Mouse (Mus musculus) forebrain, embryonic 15.5 days (tissue): ENCODE measurements at regions not wholly inside any gene's neighbourhood (a gene's known extent, or its start where the extent isn't known, plus 50 kb on each side); places are given as distances from the start of the nearest gene placed in this dataset.
A peak's percentile ranks its signal among the peaks of the same experiment; 100 is the strongest.

Experiments used
- ATAC-seq: fragments of 200-750 bp; cut with Nextera tagmentation; replicated peaks from 2 replicates; pipeline ENCODE4 v1.8.0; 2017; ENCODE audit warnings: mild to moderate bottlenecking, moderate TSS enrichment, moderate library complexity
- H3K27ac ChIP-seq: fragments of 300-500 bp; sonication (generic); replicated peaks from 2 replicates; pipeline ENCODE4 v1.5.1; 2015; ENCODE audit warnings: mild to moderate bottlenecking, inconsistent platforms
- H3K27me3 ChIP-seq: fragments of 300-500 bp; sonication (generic); 2 replicates; pipeline ENCODE4 v1.6.1; 2015; ENCODE audit warnings: inconsistent platforms
- H3K36me3 ChIP-seq: fragments of 300-500 bp; sonication (generic); 2 replicates; pipeline ENCODE4 v1.6.1; 2015; ENCODE audit warnings: mild to moderate bottlenecking, inconsistent platforms
- H3K4me1 ChIP-seq: fragments of 300-500 bp; sonication (generic); 2 replicates; pipeline ENCODE4 v1.6.1; 2015; ENCODE audit warnings: inconsistent platforms
- H3K4me2 ChIP-seq: fragments of 300-500 bp; sonication (generic); replicated peaks from 2 replicates; pipeline ENCODE4 v1.6.1; 2015; ENCODE audit warnings: mild to moderate bottlenecking, inconsistent platforms
- H3K4me3 ChIP-seq: fragments of 300-500 bp; sonication (generic); 2 replicates; pipeline ENCODE4 v1.5.1; 2015; ENCODE audit warnings: mild to moderate bottlenecking, inconsistent platforms
- H3K9ac ChIP-seq: fragments of 300-500 bp; sonication (generic); replicated peaks from 2 replicates; pipeline ENCODE4 v1.6.1; 2015; ENCODE audit warnings: mild to moderate bottlenecking, inconsistent platforms
- H3K9me3 ChIP-seq: fragments of 300-500 bp; sonication (generic); 2 replicates; pipeline ENCODE4 v1.6.1; 2016; ENCODE audit warnings: inconsistent platforms
- WGBS: fragments of 180-500 bp; shearing (Covaris S2); methylation state at CpG from one replicate; pipeline ENCODE4 v1.1.7; 2015; ENCODE audit warnings: mixed read lengths; 5-methylcytosine and 5-hydroxymethylcytosine counted together

DNA sequence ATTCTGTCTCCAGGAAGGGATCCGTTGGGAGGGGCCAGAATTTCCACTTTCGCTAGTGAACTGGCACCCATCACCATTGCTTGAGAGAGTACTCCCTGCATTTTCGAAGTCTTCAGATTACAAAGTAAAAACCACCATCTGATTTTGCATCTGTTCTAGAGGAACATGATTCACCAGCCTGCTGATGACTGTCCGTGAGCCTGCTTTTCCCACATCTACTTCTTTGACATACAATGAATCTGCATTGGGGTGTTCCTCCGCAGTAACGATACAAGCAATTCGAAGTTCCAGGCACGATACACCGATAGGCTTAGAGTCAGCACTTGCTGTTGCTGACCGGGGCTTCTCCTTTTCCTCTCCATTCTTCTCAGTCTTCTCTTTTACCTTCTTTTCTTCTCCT lies 285.1 kb upstream of the Gm4791 start:
- no peak overlapping the region for H3K4me2 ChIP-seq
- WGBS: 90% methylated on average over 10 of the region's 10 CpGs
- no peak overlapping the region for H3K4me3 ChIP-seq

DNA sequence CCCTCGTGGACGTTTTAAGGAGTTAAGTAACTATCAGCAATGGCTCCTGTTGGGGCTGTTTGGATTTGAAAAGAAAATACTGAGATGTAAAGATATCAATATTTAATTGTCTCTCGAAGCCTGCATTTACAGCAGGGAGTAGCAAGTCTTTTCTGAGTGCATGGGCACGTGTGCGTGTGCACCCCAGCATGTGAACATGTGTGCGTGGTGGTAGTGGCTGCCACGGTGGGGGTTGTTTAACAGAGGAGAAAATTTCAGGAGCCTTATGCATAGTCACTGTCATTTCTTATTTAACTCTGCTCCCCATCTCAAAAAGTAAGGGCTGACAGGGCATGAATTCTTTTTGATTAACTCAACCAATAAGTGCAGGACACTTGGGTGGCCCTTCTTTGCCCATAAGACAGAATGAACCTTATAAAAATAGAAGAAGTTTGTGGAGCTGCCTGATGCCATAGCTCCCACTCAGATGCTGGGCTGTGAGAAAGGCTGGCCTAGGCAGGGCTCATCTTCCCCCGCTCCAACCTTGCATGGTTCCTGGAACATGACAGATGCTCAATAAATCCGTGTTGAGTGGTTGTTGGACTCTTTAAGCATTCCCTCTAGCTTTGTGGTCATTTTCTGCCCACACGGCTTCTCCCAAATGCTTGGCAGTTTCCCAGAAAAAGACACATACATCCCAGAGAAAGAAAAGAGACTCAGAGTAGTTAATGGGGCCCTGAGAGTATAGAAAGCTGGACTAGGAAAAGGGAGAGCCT lies 294.2 kb upstream of the Gm4791 start:
- Histone ChIP-seq H3K27ac (peak overlapping the region; percentile 63), H3K4me2 (no peak overlapping the region), H3K36me3 (no peaks in the 10 kb centered on the region), H3K9me3 (no peaks in the 10 kb centered on the region), H3K9ac (no peak overlapping the region), H3K4me1 (peaks cover 25% of the 10 kb centered on the region), H3K4me3 (no peak overlapping the region), H3K27me3 (no peaks in the 10 kb centered on the region)
- ATAC-seq: no peak
- 48% methylated on average over 10 of the region's 10 CpGs for WGBS

More for the DNA sequence above, 285.1 kb upstream of the Gm4791 start:
- Histone ChIP-seq H3K4me1 (no peaks in the 10 kb centered on the region), H3K27ac (no peak overlapping the region), H3K36me3 (no peaks in the 10 kb centered on the region), H3K9me3 (no peaks in the 10 kb centered on the region), H3K27me3 (no peaks in the 10 kb centered on the region), H3K9ac (no peak overlapping the region)
- no peak for ATAC-seq

DNA sequence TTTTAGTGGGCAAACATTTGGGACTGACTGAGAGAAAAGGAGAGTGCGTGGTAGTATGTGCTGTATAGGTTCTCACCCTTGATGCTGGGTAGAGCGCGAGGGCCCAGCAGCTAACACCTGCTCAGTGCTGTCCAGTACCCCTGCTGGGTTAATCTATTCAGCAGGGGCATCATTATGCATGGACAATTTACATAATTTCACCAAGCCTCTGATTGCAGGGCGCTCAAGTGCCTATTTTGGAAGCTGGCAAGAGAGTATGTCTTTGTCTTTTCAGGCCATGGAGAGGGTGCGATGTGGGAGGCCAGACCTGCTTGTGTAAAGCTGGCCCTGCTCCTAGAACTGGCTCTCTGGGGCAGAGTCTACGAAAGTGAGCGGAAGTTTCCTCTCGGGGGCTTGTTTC lies 294.9 kb upstream of the Gm4791 start:
- Histone ChIP-seq H3K4me1 (peaks cover 25% of the 10 kb centered on the region), H3K4me3 (no peak overlapping the region), H3K36me3 (no peaks in the 10 kb centered on the region), H3K9ac (no peak overlapping the region), H3K4me2 (no peak overlapping the region), H3K27ac (peak overlapping the region; percentile 63), H3K9me3 (no peaks in the 10 kb centered on the region), H3K27me3 (no peaks in the 10 kb centered on the region)
- 15% methylated on average over 8 of the region's 8 CpGs for WGBS
- ATAC-seq: peak; percentile 71

DNA sequence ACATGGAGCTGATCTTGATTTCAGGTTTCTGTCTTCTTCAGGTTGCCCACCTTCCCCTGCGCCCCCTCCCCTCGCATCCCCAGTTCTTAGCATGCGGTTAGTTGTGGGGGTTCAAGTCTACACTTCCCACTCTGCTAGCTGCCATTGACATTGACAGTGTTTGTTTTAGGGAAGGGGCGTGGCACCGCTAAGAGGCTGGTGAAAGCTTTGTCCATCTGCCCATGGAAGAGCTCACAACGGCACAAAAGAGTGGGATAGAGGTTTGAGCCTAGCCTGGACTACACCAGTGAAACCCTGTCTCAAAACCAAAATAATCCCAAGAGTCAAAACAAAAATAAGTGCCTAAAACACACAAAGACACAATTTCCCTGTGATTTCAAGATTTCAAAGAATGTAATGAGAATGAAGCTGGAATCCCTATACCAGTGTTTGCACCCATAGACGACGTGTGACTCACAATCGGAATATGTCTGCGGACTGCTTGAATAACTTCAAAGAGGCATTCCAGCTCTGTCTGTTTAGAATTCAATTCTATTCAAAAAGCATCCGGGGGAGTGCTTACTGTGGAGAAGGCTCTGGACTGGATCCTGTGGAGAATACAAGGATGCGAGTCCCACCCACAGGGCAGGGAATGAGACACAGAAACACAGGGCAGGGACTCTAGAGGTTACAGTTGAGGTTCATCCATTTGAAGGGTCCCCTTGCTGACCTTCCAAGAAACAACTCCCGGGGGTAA lies 295.5 kb upstream of the Gm4791 start:
- WGBS: 31% methylated on average over 13 of the region's 13 CpGs
- no peak overlapping the region for H3K9ac ChIP-seq
- no peaks in the 10 kb centered on the region for H3K9me3 ChIP-seq
- no peaks in the 10 kb centered on the region for H3K36me3 ChIP-seq
- H3K27me3 ChIP-seq: no peaks in the 10 kb centered on the region
- peak overlapping the region; percentile 63 for H3K27ac ChIP-seq
- H3K4me2 ChIP-seq: no peak overlapping the region
- peaks cover 25% of the 10 kb centered on the region for H3K4me1 ChIP-seq
- no peak overlapping the region for H3K4me3 ChIP-seq
- peak; percentile 46; the same call in 1 of the 2 replicates for ATAC-seq

DNA sequence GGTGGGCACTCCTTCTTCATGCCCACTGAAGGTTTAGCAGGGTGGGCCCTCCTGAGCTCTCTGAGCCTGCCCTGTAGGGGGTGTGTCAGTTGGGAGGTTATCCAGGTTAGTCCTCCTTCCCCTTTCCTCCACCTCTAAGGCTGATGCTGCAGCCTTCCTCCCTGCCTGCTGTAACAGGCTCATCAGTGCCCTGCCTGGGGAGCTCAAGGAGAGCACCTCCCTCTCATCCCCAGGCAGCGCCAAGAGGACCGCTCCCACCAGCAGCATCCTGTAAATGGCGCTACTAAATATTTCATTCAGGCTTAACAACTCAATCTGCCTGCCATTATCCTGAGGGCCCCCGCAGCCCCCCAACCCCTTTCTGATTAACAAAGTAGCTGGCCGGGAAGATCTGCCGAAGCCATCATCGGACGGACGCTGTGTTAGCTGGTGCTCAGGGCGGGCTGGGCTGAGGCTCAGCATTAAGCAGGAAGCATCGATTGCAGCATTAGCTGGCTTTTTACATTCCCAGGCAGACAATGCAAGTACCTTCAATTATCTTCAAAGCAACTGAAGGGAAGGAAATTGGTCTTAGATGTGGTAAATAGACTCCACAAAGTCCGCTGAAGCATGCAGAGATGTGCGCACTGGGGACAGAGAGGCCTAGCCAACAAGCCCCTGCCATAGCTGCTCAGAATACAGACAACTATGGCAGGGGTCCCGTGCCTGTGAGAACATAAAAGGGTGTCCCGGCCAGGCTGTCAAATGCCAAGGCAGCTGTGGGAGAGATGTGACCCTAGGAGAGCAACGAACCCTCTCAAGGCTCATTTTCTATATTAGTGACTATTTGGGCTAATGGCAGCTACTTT lies 296.3 kb upstream of the Gm4791 start:
- no peaks in the 10 kb centered on the region for H3K27me3 ChIP-seq
- H3K4me2 ChIP-seq: peak overlapping the region; percentile 28
- H3K36me3 ChIP-seq: no peaks in the 10 kb centered on the region
- H3K9me3 ChIP-seq: no peaks in the 10 kb centered on the region
- 8% methylated on average over 16 of the region's 16 CpGs for WGBS
- no peak overlapping the region for H3K9ac ChIP-seq
- ATAC-seq: peak; percentile 46
- no peak overlapping the region for H3K4me3 ChIP-seq
- H3K27ac ChIP-seq: peak overlapping the region; percentile 63
- H3K4me1 ChIP-seq: peaks cover 25% of the 10 kb centered on the region

DNA sequence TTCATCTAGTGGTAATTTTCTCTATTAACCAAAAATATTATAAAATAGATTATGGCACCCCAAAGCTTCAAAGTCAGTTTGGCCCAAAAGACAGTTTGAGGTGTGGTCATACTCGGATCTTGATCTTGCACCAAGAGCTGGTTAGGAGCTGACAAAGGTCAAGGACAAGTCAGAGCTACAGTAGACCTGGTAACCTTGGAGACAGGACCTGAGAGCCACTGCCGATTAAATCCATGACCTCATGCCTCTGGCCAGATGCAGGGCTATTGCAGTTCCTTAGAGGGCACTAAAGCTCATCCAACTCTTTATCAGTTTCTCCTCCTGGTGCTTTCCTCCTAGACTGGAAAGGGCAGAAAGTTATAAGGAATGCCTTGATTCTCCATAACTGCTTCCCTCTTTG lies 302.4 kb upstream of the Gm4791 start:
- ATAC-seq: no peak
- whole genome bisulfite sequencing: 81% methylated on average over 2 of the region's 2 CpGs

DNA sequence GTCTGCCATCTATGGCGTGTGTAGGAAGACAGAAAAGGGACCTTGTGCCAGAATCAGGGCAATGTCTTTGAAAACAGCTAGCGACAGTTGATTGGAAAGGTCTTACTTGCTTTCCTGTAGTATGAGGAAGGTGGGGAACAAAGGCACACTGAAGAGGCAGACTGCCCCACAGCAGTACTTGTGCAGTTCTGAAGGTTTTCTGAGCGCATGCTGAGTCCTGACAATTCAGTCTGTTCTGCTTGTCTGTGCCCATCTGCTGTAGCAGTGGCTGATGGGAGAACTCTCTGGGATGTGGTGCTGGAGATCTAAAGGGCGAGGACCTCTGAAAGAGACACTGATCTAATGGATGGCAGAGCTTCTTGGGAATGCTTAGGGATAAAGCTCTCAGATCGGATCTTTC lies 309.2 kb upstream of the Gm4791 start:
- no peaks in the 10 kb centered on the region for H3K9me3 ChIP-seq
- no peaks in the 10 kb centered on the region for H3K27me3 ChIP-seq
- no peak for ATAC-seq
- 70% methylated on average over 5 of the region's 5 CpGs for WGBS
- no peak overlapping the region for H3K4me2 ChIP-seq
- no peaks in the 10 kb centered on the region for H3K36me3 ChIP-seq
- H3K9ac ChIP-seq: no peak overlapping the region
- H3K4me1 ChIP-seq: no peaks in the 10 kb centered on the region
- H3K4me3 ChIP-seq: no peak overlapping the region
- H3K27ac ChIP-seq: no peak overlapping the region

More for the DNA sequence above, 302.4 kb upstream of the Gm4791 start:
- Histone ChIP-seq H3K4me3 (no peak overlapping the region), H3K9me3 (no peaks in the 10 kb centered on the region), H3K27ac (no peak overlapping the region), H3K9ac (no peak overlapping the region), H3K27me3 (no peaks in the 10 kb centered on the region), H3K4me1 (no peaks in the 10 kb centered on the region), H3K36me3 (no peaks in the 10 kb centered on the region), H3K4me2 (no peak overlapping the region)

DNA sequence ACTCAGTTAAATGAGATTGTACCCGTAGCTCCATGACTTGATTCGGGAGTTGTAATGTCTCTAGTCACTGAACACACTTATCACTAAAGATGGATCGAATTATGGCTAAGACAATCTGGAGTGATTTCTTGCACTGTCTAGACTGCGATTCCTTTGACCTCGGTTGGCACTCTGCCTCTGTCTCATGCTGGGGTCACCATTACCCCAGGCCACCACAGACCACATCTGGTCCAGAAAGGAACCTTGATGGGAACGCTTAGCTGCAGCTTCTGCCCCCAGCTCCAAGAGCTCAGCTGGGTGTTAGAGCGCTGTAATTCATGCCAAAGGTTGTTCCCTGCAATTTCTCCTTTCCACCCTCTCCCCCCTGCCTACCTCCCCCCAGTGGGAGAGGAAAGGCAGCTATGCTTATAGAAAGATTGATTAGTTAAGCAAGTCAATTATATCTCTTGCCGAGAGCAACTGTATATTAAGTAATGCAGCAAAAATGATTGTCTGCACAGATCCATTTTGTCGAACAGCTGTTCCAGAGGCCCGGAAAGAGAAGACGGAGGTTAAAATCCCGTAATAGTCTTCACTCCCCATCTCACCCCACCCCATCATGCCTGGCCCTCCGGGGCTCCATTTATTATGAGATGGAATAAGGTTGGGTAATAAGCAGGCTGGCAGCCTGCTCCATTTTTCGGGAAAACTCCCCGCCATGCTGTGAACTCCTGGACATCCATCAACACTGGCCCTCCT lies 314.3 kb upstream of the Gm4791 start:
- Histone ChIP-seq H3K4me1 (no peaks in the 10 kb centered on the region), H3K36me3 (no peaks in the 10 kb centered on the region), H3K4me2 (no peak overlapping the region), H3K4me3 (no peak overlapping the region), H3K27ac (no peak overlapping the region), H3K9ac (no peak overlapping the region), H3K9me3 (no peaks in the 10 kb centered on the region), H3K27me3 (no peaks in the 10 kb centered on the region)
- WGBS: 87% methylated on average over 15 of the region's 15 CpGs
- no peak for ATAC-seq

DNA sequence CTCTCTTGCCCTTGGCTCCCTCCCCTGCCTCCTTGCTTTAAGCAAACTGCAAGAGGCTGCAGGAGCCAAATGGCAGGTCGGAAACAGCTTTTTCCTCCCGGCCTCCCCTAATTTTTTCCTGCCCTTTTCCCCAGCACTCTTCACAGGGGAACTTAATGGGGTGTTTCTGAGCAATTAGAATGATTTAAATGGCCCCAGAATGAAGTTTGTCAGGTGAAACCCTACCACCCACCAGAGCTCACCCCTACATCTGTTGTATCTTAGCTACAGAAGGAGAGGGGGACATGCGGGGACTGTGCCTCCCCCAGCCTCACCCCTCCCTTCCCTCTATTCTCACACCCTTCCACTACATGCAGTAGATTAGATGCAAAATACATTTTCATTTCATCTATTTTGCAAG lies 326.5 kb upstream of the Gm4791 start:
- WGBS: 54% methylated on average over 3 of the region's 3 CpGs
- Histone ChIP-seq H3K27me3 (no peaks in the 10 kb centered on the region), H3K4me3 (no peak overlapping the region), H3K27ac (no peak overlapping the region), H3K9me3 (no peaks in the 10 kb centered on the region), H3K4me1 (no peaks in the 10 kb centered on the region), H3K4me2 (no peak overlapping the region), H3K36me3 (no peaks in the 10 kb centered on the region), H3K9ac (no peak overlapping the region)
- no peak for ATAC-seq

DNA sequence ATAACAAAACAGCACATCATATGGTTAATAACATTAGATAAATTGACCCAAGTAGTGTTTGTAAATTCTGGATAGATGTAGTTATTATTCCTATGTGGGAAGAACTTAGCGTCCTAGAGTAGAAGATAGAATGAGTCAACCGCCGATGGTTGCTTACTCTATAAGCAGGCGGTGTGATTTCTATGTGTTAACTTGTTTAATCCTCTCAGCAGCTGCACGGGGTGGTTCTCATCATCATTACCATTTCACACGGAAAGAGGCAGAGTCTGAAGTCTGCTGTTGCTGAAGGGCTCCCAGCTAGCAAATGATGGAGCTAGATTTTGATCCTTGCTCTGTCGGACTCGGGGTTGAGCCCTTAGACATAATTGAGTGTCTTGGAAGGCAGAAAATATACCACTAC lies 334.6 kb upstream of the 4931429L15Rik start:
- no peak for ATAC-seq
- H3K9me3 ChIP-seq: no peaks in the 10 kb centered on the region
- H3K4me3 ChIP-seq: no peak overlapping the region
- WGBS: 87% methylated on average over 8 of the region's 8 CpGs
- no peaks in the 10 kb centered on the region for H3K27me3 ChIP-seq
- H3K27ac ChIP-seq: no peak overlapping the region
- no peak overlapping the region for H3K4me2 ChIP-seq
- no peaks in the 10 kb centered on the region for H3K36me3 ChIP-seq
- H3K4me1 ChIP-seq: no peaks in the 10 kb centered on the region
- H3K9ac ChIP-seq: no peak overlapping the region

DNA sequence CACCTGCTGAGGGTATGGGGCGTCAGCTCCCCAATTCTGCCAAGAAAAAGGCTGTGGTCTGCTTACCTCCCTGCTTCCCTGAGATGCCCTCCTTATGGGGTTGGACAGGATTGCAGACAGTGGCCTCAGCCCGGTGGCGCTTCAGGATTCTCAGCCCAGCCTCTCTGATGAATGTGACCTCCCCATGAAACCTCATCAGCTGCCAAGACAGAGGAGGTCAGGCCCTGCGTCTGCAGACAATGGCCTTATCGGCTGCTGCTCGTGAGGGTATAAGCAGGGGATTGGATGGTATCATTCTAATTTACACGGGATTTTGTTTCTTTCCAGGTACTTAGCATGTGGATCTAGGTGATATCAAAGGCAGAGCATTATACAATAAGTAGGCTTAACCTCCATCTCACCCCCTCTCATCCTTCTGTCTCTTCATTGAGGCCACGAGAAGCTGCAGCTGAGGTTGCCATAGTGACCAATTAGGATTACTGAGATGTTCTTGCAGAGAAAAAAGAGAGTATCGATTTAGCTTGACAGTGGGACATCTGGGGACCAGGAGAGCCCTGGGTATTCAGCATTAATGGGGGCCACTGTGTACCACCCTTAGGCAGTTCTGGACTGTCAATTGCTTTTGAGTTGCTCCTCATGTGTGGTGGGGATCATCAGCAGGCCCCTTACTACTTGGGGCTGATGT lies 327.6 kb upstream of the 4931429L15Rik start:
- peaks cover 17% of the 10 kb centered on the region for H3K4me1 ChIP-seq
- 19% methylated on average over 9 of the region's 9 CpGs for WGBS
- H3K4me3 ChIP-seq: no peak overlapping the region
- H3K27ac ChIP-seq: no peak overlapping the region
- H3K9me3 ChIP-seq: no peaks in the 10 kb centered on the region
- H3K4me2 ChIP-seq: no peak overlapping the region
- ATAC-seq: peak; percentile 29; the same call in 1 of the 2 replicates
- no peaks in the 10 kb centered on the region for H3K36me3 ChIP-seq
- no peak overlapping the region for H3K9ac ChIP-seq
- no peaks in the 10 kb centered on the region for H3K27me3 ChIP-seq
